Mouse (Mus musculus): Measurements from ENCODE around the gene Gm21985.
"Not testable (repeated sequence)": the region's sequence is repeated elsewhere in the genome, so short reads cannot be mapped to it uniquely, and the experiment has no call there.

Gene Gm21985

DNA sequence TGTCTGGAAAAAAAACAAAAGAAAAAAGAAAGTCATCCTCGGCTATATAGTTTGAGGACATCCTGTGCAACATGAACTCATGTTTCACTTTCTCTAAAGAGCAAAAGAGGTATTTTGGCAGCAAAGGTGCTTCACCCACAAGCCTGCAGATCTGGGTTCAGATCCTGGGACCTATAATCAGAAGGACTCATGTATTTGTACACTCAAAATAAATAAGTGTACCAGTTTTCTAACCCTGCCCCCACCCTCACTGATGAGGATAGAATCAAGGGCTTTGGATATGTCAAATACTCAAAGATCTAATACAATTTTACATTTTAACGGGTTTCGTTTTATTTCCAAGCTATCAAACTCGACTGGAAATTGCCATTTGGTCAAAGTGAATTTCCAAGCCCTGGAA is 1.8 kb upstream of the Gm21985 start:
- no peak for DNase-seq (ENCODE audit: low read depth, low spot score)

DNA sequence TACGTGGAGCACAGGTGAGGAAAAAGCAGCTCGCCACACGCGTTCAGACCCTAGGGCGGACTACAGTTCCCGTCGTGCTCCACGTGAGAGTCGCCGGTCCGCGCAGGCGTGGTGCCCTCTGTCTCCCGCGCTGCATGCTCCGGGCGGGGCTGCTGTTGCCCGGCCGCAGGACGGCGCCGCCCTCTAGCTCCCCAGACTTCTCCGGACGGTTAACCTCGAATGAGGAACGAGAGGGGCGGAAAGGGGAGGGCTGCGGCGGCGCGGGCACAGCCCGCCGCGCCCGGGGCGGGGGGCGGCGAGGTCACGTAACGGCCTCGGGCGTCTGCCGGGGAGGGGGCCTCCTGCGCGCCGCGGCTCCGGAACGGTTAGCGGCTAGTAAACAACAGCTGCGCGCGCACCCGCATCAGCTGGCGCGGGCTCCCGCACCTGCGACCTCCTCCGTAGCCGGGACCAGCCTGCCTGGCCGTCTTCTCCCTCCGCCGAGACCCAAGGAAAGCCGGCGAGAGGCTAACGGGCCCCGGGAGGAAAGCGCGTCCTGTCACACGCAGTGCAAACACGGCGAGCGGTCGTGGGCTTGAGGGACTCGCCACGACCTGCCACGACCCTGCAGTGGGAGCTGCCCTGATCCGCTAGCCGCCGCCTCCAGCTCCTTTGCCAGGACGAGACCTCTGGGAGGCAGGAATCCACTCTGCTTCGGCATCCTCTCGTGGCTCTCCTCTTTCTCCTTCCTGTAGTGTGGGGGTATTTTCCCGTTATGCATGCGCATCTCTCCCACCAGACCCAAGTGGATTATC is 469 bp upstream of the Gm21985 start, which contains the start of gene Slc12a6:
Gene Slc12a6, plus strand, starts transcription at position 378 of the 794 bp plus-strand sequence.
- peak; percentile 91 for DNase-seq (ENCODE audit: low read depth, low spot score)

DNA sequence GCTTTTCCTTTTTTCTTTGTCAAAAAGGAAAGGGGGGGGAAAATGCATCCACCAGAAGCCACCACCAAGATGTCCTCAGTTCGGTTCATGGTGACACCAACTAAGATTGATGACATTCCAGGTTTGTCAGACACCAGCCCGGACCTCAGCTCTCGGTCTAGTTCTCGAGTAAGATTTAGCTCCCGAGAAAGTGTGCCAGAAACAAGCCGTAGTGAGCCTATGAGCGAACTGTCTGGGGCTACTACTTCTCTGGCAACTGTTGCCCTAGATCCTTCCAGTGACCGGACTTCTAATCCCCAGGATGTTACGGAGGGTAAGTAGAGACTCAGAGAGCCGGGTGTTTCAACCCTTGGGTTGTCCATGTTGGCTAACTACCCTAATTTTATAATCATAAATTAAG is 666 bp downstream of the Gm21985 start:
- no peak for DNase-seq (ENCODE audit: low read depth, low spot score)

DNA sequence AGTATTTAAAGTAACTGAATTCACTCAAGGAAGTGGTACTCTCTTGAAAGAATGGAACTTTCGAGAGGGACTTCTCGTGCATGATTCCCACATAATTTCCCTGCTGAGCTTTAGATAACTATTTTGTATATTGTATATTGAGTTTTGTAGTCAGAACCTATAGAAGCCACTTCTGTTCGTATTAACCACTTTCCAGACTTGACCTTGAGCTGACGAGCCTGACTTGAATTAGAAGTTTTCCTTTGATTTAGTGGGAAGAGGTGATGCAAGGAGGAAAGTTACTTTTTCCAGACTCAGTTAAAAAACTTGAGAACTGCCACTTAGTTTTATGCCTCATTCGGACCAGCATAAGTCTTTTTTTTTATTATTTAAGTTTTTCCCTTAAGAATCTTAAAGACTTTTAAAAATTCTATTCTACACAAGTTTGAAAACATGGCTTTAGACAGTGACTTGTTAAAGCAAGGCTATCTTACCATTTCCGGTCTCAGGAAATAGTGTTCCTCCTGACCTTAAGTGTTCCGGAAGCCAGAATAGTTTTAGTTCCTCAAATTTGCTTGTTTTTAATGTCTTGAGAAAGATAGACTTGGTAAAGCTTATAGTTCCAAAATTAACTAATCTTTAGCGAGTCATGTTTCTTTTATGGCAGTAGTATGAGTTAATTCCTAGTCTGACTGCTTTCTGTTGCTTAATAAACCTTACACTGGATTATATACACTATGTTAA is 1.6 kb downstream of the Gm21985 start:
- DNase-seq (ENCODE audit: low read depth, low spot score) = no peak

DNA sequence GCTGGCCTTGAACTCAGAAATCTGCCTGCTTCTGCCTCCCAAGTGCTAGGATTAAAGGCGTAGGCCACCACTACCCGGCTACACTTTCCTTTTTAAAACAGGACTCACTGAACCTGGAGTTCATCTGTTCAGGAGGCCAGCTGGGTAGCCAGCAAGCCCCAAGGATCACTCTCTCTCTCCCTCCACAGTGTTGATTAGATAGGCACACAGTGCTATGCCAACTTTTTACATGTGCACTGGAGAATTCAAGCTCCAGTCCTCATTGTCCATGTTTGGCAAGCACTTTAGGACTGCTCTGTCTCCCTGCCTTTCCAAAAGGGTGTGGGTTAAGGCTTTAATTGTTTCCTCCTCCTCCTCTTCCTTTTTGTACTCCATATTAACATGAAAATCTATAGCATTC is 3.9 kb downstream of the Gm21985 start:
- DNase-seq (ENCODE audit: low read depth, low spot score) = no peak

DNA sequence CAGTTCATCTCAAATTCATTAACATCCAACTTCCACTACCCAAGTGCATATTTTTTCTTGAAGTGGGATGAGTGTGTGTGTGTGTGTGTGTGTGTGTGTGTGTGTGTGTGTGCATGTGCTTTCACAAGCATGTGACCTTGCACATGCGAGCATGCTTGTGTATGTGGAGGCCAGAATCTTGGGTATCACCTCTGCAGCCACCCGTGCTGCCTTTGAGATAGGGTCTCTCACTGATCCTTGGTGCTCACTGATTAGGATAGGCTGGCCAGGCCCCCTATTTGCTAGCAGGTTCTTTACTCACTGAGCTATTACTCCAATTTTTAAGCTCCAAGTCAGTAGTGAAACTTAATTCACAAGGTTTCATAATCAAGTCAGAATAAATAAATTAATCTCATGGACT is 6.8 kb downstream of the Gm21985 start:
- no peak for DNase-seq (ENCODE audit: low read depth, low spot score)

DNA sequence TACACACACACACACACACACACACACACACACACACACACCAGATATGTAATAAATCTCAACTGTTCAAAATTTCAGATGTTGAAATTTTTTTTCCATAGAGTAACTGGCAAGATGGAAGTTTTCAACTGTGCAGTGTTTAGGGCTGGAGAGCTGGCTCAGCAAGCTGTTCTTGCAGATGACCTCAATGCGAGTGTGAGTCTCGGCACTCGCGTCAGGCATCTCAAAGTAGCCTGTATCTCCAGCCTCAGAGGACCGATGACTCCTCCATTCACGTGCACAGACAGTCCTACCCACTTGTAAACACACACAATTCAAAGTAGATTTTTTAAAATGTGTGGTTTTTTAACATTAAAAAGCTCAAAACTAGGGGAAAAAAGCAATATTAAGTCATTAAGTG is 7.4 kb downstream of the Gm21985 start:
- no peak for DNase-seq (ENCODE audit: low read depth, low spot score)

DNA sequence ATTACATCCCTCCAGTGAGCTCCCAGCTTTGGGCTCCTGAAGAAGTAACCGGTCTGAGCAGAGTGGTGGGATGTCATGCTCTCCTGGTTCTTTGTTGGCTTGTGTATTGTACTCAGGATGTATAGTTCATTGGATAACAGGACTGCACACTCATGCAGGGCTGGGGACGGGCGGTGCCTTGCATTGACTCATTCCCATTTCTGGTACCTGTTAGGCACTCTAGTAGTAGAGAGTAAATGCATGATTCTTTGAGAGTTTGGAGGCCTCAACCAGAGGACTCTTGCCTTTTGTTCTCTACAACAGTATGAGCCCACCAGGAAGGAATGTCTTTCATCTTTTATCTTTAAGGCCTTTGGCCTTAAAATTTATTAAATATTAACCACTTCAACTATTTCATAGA is 10.8 kb downstream of the Gm21985 start:
- DNase-seq (ENCODE audit: low read depth, low spot score) = no peak

DNA sequence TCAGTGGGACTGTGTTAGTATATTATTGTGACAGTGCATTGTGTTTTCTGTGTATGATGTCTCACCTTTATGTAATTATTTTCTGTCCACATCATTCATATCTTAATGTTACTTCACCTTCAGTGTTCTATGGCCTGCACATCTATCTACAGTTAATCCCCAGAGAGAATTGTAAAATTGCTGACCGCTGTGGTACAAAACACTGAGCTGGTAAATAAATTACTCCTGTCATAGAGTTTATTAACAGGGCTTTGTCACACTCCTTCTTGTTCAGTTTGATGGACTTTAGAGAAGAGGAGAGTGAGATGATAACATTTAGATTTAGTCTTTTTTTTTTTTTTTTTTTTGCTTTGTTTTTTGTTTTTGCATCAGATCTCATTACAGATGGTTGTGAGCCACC is 16.7 kb downstream of the Gm21985 start:
- no peak for DNase-seq (ENCODE audit: low read depth, low spot score)

DNA sequence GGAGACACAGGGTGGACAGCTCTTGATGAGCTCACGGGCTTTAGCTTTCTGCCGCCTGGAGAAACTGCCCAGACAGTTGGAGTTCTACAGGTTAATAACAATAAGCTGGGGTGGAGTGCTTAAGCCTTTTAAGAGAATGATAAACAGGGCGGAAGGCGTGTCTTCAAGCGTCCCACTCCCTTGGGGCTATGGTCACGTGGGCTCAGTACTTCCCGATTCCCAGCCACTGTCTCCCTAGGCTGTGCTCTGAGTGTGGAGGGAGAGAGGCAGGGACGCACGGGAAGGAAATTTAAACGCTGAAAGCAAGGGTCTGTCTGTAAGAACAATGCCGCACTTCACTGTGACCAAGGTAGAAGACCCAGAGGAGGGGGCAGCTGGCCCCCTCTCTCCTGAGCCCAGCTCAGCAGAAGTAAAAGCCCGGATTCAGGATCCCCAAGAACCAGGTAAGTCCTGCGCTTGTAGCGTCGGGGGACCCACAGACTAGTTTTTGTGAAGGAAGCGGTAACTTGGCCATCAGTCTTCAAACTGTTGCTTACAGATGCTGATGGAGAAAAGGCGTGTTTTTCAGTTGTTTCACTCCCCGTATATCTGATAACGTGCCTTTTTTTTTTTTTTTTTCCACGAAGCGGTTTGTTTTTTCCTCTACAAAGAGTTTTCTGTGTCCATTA is 18.4 kb downstream of the Gm21985 start:
- DNase-seq (ENCODE audit: low read depth, low spot score) = peak; percentile 91

DNA sequence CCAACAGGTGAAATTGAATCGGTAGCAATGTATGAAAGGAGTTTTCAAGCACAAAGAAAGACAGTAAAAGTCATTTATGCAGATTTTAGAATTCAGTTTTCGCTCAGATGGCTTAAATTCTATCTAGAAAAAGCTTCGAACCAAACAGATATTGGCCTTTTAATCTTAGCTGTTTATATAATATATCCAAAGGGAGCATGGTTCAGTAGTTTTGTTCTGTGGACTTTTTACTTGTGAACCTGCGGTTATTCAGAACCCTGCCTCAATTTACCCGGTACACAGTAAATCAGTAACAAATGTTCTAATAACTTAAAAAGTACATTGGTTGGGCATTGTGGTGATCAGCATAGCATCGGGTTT is 18.9 kb downstream of the Gm21985 start:
- DNase-seq (ENCODE audit: low read depth, low spot score) = no peak

DNA sequence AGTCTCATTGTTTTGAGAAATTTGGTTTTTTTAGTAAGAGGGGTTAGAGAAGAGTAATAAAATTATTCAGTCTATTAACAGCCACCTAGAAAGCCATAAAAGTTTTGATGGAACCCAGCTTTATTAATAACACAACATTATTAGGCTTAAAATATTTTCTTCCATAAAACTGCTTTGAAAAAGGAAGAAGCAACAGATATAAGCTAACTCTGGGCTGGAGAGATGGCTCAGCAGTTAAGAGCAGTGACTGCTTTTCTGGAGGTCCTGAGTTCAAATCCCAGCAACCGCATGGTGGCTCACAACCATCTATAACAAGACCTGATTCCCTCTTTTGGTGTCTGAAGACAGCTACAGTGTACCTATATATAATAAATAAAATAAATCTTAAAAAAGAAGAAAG is 19.9 kb downstream of the Gm21985 start:
- DNase-seq (ENCODE audit: low read depth, low spot score) = not testable (repeated sequence)

DNA sequence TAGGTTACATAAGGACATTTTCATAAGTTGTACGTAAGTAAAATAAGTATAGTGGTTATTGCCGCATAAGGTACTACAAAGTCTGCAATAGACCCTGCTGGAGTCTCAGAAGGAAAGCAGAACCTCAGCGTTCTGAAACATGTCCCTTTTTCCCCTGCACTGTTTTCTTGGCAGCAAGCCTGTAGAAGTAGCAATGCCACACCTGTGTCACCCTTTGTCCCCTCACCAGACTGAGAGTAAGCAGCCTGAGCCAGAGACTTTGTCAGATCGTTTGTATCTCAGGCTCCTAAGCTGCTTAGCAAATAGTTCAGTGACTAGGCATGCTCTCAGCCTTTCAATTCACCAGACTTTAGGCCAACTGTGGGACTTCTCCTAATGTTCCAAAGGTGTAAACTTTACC is 20.9 kb downstream of the Gm21985 start:
- no peak for DNase-seq (ENCODE audit: low read depth, low spot score)

DNA sequence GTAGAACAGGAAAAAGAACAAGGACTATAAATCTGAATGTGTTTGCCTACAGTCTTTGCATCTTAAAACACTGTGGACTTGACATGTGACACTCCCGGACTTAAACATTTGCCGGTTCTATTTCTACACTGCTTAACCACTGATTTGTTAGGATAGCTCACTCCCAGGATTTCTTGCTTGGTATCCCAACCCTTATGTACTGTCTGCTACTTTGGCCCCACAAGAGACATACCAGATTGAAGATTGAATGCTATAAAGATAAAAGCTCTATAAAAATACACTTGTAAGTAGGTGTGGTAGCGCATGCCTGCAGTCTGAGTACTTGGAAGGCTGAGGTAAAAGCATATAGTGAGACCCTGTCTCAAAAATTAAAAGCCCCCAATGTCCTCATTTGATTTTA is 23.4 kb downstream of the Gm21985 start:
- no peak for DNase-seq (ENCODE audit: low read depth, low spot score)

DNA sequence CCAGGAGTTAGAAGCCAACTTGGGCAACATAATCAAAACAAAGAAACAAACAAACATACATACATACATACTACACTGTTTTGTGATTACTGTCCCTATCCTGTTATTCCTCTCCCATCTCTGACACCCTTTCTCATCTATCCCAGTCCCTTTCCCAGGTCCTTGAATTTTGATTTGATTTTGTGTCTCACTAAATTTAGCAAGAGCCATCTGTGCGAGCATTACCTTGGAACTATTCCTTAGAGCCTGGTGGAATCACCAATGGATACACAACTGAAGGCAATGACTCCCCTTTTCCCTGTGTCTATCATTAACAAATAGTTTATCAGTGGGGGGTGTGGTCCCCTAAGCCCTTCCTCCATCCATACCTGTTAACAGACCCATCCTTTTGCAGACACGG is 26.7 kb downstream of the Gm21985 start:
- DNase-seq (ENCODE audit: low read depth, low spot score) = no peak

DNA sequence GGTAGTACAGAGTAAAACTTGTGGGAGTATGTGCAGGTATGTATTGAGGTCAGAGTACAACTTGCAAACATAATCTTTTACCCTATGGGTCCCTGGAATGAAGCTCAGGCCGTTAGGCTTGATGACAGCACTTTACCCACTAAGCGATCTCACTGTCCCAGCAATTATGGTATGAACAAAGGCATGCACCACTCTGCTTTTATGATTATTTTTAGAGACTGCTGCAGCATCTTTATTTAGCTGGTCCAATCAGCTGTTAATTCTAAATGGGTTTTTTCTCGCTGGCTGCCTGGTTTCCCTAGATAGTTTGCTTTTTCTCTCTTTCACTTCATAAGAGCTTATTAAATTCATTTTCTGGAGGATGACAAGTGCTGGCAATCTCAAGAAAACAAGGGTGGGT is 30.1 kb downstream of the Gm21985 start:
- no peak for DNase-seq (ENCODE audit: low read depth, low spot score)

DNA sequence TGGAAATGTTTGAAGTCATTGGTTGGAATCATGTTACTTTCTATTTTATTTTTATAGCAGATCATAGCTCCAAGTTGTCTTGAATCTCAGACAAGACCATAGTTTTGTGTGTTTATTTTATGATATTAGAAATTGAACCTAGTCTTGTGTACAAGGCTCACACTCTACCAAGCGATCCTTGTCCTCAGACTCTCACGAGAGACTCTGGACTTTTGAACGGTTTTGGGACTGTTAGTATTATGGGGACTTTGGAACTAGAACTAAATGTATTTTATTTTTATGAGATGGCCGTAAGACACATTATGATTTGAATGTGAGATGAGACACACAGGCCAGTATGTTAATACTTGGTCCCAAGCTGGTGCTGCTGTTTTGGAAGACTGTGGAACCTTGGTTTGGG is 32.1 kb downstream of the Gm21985 start:
- DNase-seq (ENCODE audit: low read depth, low spot score) = no peak

DNA sequence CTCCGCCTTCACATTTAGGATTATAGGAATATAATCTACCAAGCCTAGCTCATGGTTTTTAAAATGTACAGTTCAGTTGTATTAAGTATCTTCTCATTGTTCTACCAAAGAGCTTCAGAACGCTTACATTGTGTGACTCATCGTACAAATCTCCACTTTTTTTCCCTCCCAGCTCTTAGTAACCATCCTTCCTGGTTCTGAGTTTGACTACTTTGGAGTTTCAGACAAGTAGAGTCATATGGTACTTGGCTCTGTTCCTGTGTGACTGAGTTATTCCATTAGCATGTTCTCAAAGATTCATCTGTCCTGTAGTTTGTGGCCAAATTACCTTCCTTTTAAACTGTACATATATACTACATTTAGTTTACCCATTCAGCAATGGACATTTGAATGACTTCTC is 42.6 kb downstream of the Gm21985 start:
- no peak for DNase-seq (ENCODE audit: low read depth, low spot score)

DNA sequence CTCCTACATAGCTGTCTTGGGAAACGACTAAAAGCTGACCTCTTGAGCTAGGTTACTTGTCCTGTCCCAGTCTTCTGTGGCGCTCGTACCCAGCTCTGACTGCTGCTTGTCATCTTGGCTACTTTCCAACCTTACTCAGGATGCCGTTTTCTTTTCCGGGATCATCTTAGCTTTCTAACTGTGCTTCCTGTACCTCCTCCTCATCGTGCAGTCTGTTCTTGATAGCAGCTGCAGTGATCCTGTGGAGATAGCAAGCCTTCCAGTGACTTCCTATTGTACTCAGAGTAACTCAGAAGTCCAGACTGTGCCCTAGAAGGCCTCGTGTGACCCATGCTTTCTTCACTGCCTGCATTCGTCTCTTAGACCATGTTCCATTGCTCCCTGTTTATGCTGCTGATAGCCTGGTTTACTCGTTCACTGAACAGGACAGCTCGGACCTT is 43.1 kb downstream of the Gm21985 start:
- no peak for DNase-seq (ENCODE audit: low read depth, low spot score)

DNA sequence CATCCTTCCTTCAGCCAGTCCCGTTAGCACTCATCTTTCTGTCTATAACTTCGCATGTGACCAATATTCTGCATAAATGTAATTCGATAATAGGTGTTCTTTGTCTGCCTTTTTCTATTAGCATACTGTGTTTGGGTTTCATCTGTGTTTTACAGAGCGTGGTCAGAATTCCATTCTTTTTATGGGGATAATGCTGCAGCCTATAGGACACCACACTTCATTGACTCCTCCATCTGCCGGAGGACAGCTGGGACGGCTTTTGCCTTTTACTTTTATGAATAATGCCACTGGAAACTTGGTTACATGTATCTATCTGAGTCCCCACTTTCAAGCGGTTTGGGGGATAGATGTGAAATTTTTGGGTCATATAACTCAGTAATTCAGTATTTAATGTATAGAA is 49.5 kb downstream of the Gm21985 start:
- DNase-seq (ENCODE audit: low read depth, low spot score) = no peak

DNA sequence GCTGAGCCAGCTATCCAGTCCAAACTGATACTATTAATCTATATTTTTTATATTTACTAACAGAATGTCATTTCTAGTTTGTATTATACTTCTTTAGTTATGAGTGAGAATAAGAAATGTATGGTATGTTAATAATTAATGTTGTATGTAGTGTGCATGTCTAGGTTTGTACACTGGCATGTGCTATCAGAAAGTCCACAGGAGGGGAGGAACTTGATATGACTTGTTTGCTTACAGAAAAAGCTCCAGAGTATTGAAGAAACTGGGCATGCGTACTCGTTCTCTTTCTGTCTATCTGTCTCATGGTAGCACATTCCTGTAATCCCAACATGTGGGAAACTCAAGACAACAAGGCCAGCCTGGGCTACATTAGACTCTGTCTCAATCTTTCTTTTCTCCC is 52.1 kb downstream of the Gm21985 start:
- no peak for DNase-seq (ENCODE audit: low read depth, low spot score)

DNA sequence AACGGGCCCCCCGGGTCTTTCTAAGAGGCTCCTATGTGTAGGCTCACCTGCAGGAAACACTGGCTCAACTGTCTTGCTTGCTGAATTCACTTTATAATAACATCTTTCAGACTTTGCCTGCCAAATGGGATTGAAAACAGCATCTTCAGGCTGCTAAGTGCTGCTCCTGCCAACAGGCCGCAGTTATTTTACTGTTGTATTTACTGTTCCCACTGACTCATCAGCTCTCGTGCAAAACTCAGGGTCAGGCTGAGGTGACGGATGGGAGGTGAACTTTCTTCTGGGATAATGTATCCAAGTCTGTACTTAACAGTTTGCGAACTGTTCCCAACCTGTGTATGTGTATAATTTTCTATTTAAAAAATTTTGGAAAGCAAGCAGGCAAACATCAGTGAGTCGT is 52.8 kb downstream of the Gm21985 start:
- no peak for DNase-seq (ENCODE audit: low read depth, low spot score)
